In the genomic region with DNA sequence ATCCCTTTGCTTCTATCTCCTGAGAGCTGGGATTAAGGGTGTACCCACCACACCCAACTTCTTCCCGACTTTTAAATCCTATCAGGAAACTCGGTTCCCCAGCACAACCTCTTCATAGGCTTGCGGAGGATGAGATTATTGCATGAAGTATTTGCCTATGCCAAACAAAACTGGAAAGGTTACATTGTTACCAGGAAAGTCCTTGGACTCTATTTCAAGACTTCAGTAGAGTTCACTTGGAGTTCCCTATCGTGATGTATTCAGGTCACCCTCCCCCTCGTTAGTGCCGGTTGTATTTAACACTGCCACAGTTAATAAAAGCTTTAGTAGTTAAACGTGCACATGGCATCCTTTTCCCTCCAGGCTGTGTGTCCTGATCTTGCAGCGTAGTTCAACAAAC, we compare ENCODE assay signal across 28 mouse cellular contexts. TPM values are rescaled to one million over a fixed set of nuclear protein-coding genes. Genes with fewer than 3 reads are reported as not detected.
DNase-seq lines count a peak whose midpoint lies in the region; ATAC-seq and TF ChIP-seq lines count a peak whose summit lies in the region.
"Had no signal": no experiment of that assay in that cellular context is flagged by ENCODE, and none has a peak within 500 bp of the region (broad histone marks: within the 10 kb centered on the region; RNA-seq: fewer than 3 reads in every experiment).

No protein-coding gene starts in this region.

- no peak overlapping the region for H3K9ac ChIP-seq in lung, embryonic 16.5 days (ENCODE audit: low read length)
- H3K9ac ChIP-seq in stomach, embryonic 15.5 days, result no peak overlapping the region
- H3K9ac ChIP-seq: forebrain, embryonic 13.5 days; hindbrain, embryonic 12.5 days; intestine, embryonic 15.5 days; limb, embryonic 12.5 days; midbrain, embryonic 15.5 days; neural tube, embryonic 15.5 days had no signal

- peak overlapping the region; percentile 41; the same call in 1 of the 2 replicates for H3K4me3 ChIP-seq in testis, adult 2 months (ENCODE audit: control insufficient read depth, low read depth, low read length)
- H3K4me3 ChIP-seq in lung, embryonic 16.5 days (ENCODE audit: low read length), result no peak overlapping the region
- no peak overlapping the region for H3K4me3 ChIP-seq in stomach, embryonic 15.5 days (replicated peaks)
- H3K4me3 ChIP-seq: forebrain, embryonic 13.5 days; hindbrain, embryonic 12.5 days; intestine, embryonic 15.5 days; limb, embryonic 12.5 days; midbrain, embryonic 10.5 days; midbrain, embryonic 15.5 days; neural tube, embryonic 15.5 days had no signal

- 45% methylated on average over 8 of the region's 8 CpGs for WGBS in lung, embryonic 16.5 days
- WGBS in stomach, embryonic 15.5 days, result 55% methylated on average over 8 of the region's 8 CpGs

- peak; percentile 84 for ATAC-seq in lung, embryonic 16.5 days (ENCODE audit: low read depth)
- peak; percentile 43; the same call in 1 of the 2 replicates for ATAC-seq in stomach, embryonic 15.5 days (ENCODE audit: insufficient read depth, low FRiP score, low read depth)
- ATAC-seq: CD4-positive, CD25-positive, alpha-beta regulatory T cell, adult 4 months; forebrain, embryonic 13.5 days; hindbrain, postnatal 0 days; intestine, embryonic 15.5 days; midbrain, embryonic 15.5 days had no signal

- no peaks in the 10 kb centered on the region for H3K9me3 ChIP-seq in lung, embryonic 16.5 days (ENCODE audit: control insufficient read depth, low read length)
- H3K9me3 ChIP-seq in stomach, embryonic 15.5 days, result no peaks in the 10 kb centered on the region
- H3K9me3 ChIP-seq: forebrain, embryonic 13.5 days; hindbrain, embryonic 12.5 days; intestine, embryonic 15.5 days; limb, embryonic 12.5 days; midbrain, embryonic 10.5 days; midbrain, embryonic 15.5 days; neural tube, embryonic 15.5 days had no signal

- no peak overlapping the region for H3K27ac ChIP-seq in testis, adult 2 months (ENCODE audit: control insufficient read depth, insufficient read depth, low read depth, low read length)
- peak overlapping the region; percentile 52 for H3K27ac ChIP-seq in lung, embryonic 16.5 days (ENCODE audit: low read length)
- no peak overlapping the region for H3K27ac ChIP-seq in stomach, embryonic 15.5 days
- H3K27ac ChIP-seq: forebrain, embryonic 13.5 days; hindbrain, embryonic 12.5 days; hindbrain, postnatal 0 days; intestine, embryonic 15.5 days; limb, embryonic 12.5 days; midbrain, embryonic 10.5 days; midbrain, embryonic 15.5 days; neural tube, embryonic 15.5 days had no signal

- H3K4me1 ChIP-seq in testis, adult 2 months (ENCODE audit: control insufficient read depth, insufficient read depth, low read length), result no peaks in the 10 kb centered on the region
- H3K4me1 ChIP-seq in lung, embryonic 16.5 days (replicated peaks; ENCODE audit: control insufficient read depth, insufficient read depth, low read length), result 0 out of 2 replicates have a peak, but pooled peaks cover 1% of the 10 kb centered on the region
- no peaks in the 10 kb centered on the region for H3K4me1 ChIP-seq in stomach, embryonic 15.5 days
- H3K4me1 ChIP-seq: forebrain, embryonic 13.5 days; hindbrain, embryonic 12.5 days; intestine, embryonic 15.5 days; midbrain, embryonic 10.5 days; midbrain, embryonic 15.5 days; neural tube, embryonic 15.5 days had no signal

- TF ChIP-seq POLR2A in testis, adult 2 months (IDR thresholded peaks at IDR 0.05; ENCODE audit: control insufficient read depth, low read depth, low read length), result no peak

- DNase-seq in testis, postnatal 10 days (ENCODE audit: low spot score), result no peak
- no peak for DNase-seq in urinary bladder, postnatal 14 days (ENCODE audit: low spot score)
- DNase-seq in left cerebral cortex, adult 18-20 months (ENCODE audit: low spot score in 2 of 2), result no peak
- DNase-seq in spleen, postnatal 14 days (ENCODE audit: low spot score in 2 of 2), result no peak
- DNase-seq: adrenal gland, postnatal 25 days; cerebellum, adult 18-20 months; cerebellum, postnatal 14 days; gastrocnemius, postnatal 14 days; heart, adult 11 months; heart, postnatal 36 days; kidney, adult 8-10 months; right cerebral cortex, adult 18-20 months; spleen, adult 18-20 months; thymus, adult 18-20 months; thymus, postnatal 25 days had no signal

- TF ChIP-seq CTCF in testis, adult 2 months (IDR thresholded peaks at IDR 0.05; ENCODE audit: control insufficient read depth, insufficient read depth, insufficient replicate concordance, low read depth, low read length), result no peak

- no peaks in the 10 kb centered on the region for H3K36me3 ChIP-seq in testis, adult 2 months (ENCODE audit: control insufficient read depth, insufficient read depth, low read length)
- no peaks in the 10 kb centered on the region for H3K36me3 ChIP-seq in lung, embryonic 16.5 days (ENCODE audit: control insufficient read depth, insufficient read depth, low read length)
- H3K36me3 ChIP-seq in stomach, embryonic 15.5 days, result no peaks in the 10 kb centered on the region
- H3K36me3 ChIP-seq: hindbrain, embryonic 12.5 days; intestine, embryonic 15.5 days; limb, embryonic 12.5 days; midbrain, embryonic 10.5 days; midbrain, embryonic 15.5 days; neural tube, embryonic 15.5 days had no signal

- no peak overlapping the region for H3K4me2 ChIP-seq in lung, embryonic 16.5 days (ENCODE audit: low read depth, low read length)
- no peak overlapping the region for H3K4me2 ChIP-seq in stomach, embryonic 15.5 days
- H3K4me2 ChIP-seq: forebrain, embryonic 13.5 days; heart, embryonic 11.5 days; hindbrain, embryonic 12.5 days; intestine, embryonic 15.5 days; limb, embryonic 12.5 days; midbrain, embryonic 15.5 days; neural tube, embryonic 15.5 days had no signal

- H3K27me3 ChIP-seq in testis, adult 2 months (ENCODE audit: control insufficient read depth, insufficient read depth, low read length), result no peaks in the 10 kb centered on the region
- no peaks in the 10 kb centered on the region for H3K27me3 ChIP-seq in lung, embryonic 16.5 days (ENCODE audit: control insufficient read depth, insufficient read depth, low read depth, low read length)
- no peaks in the 10 kb centered on the region for H3K27me3 ChIP-seq in stomach, embryonic 15.5 days (replicated peaks)
- H3K27me3 ChIP-seq: forebrain, embryonic 13.5 days; hindbrain, embryonic 12.5 days; intestine, embryonic 15.5 days; limb, embryonic 12.5 days; midbrain, embryonic 15.5 days; neural tube, embryonic 15.5 days had no signal

RNA-seq across cellular contexts. Expression of gene Phf21a, which starts 1.2 kb away (rescaled TPM):
- polyA plus RNA-seq in testis, adult 2 months (2012; rRNA removed), result 68.2 and 78.4 TPM in 2 replicates
- 25.5 and 31.4 TPM in 2 replicates for polyA plus RNA-seq in lung, embryonic 16.5 days (2015; fragmentation: Nextera tagmentation; extraction: Ambion mirVana)
- polyA plus RNA-seq in stomach, embryonic 15.5 days (2015; fragmentation: Nextera tagmentation; extraction: Ambion mirVana), result 18.8 and 28.2 TPM in 2 replicates
- total RNA-seq in left cerebral cortex, adult 18-20 months (2021), result 100 to 1,000 TPM; 121 to 130 TPM
